Mouse (Mus musculus) hindbrain, embryonic 12.5 days (tissue): Measurements from ENCODE around the gene Bst1. TPM values are rescaled to one million over a fixed set of nuclear protein-coding genes. Genes with fewer than 3 reads are reported as not detected.

Source experiments
- ATAC-seq: fragments of 200-750 bp; cut with Nextera tagmentation; 2 replicates; pipeline ENCODE4 v1.8.0; 2017; ENCODE audit warnings: moderate TSS enrichment; ENCODE audit not compliant: low FRiP score
- H3K27ac ChIP-seq: fragments of 300-500 bp; sonication (generic); 2 replicates; pipeline ENCODE4 v1.5.1; 2016; ENCODE audit warnings: mild to moderate bottlenecking
- H3K27me3 ChIP-seq: fragments of 300-500 bp; sonication (generic); 2 replicates; pipeline ENCODE4 v1.6.1; 2016; ENCODE audit warnings: mild to moderate bottlenecking
- H3K36me3 ChIP-seq: fragments of 300-500 bp; sonication (generic); 2 replicates; pipeline ENCODE4 v1.6.1; 2016; ENCODE audit warnings: mild to moderate bottlenecking
- H3K4me1 ChIP-seq: fragments of 300-500 bp; sonication (generic); 2 replicates; pipeline ENCODE4 v1.6.1; 2016
- H3K4me2 ChIP-seq: fragments of 300-500 bp; sonication (generic); replicated peaks from 2 replicates; pipeline ENCODE4 v1.6.1; 2016; ENCODE audit warnings: mild to moderate bottlenecking
- H3K4me3 ChIP-seq: fragments of 300-500 bp; sonication (generic); 2 replicates; pipeline ENCODE4 v1.5.1; 2016; ENCODE audit warnings: mild to moderate bottlenecking
- H3K9ac ChIP-seq: fragments of 300-500 bp; sonication (generic); 2 replicates; pipeline ENCODE4 v1.6.1; 2016; ENCODE audit warnings: mild to moderate bottlenecking, moderate library complexity
- H3K9me3 ChIP-seq: fragments of 300-500 bp; sonication (generic); replicated peaks from 2 replicates; pipeline ENCODE4 v1.6.1; 2016; ENCODE audit warnings: mild to moderate bottlenecking
- WGBS: fragments of 180-500 bp; shearing (Covaris S2); methylation state at CpG from one replicate; pipeline ENCODE4 v1.1.7; 2016; 5-methylcytosine and 5-hydroxymethylcytosine counted together
- polyA plus RNA-seq: library from polyadenylated mRNA; unstranded; fragments of >200 nt; fragmentation: Nextera tagmentation; extraction: Ambion mirVana; gene quantifications from 2 replicates; pipeline ENCODE4 v1.2.1, GENCODE M21; 2016

Gene Bst1
- polyA plus RNA-seq, 1 experiment from 2014 or later = 0.14 TPM

GRCm38 (mm10) chr5:43868711-43869600 lies 50.3 kb downstream of the Bst1 start:
- ATAC-seq = peak; percentile 46; the same call in 1 of the 2 replicates
- Histone ChIP-seq H3K4me1 (peaks cover 10% of the 10 kb centered on the region), H3K27ac (peak overlapping the region; percentile 37), H3K27me3 (0 out of 2 replicates have a peak, but pooled peaks cover 7% of the 10 kb centered on the region), H3K9me3 (no peaks in the 10 kb centered on the region), H3K4me3 (peak overlapping the region; percentile 31), H3K36me3 (no peaks in the 10 kb centered on the region), H3K4me2 (peak overlapping the region; percentile 63), H3K9ac (peak overlapping the region; percentile 8; the same call in 1 of the 2 replicates)
- 3% methylated on average over 28 of the region's 28 CpGs for WGBS

- ATAC-seq = no peak
- Histone ChIP-seq H3K9me3 (no peaks in the 10 kb centered on the region), H3K9ac (no peak overlapping the region), H3K36me3 (no peaks in the 10 kb centered on the region), H3K27me3 (0 out of 2 replicates have a peak, but pooled peaks cover 7% of the 10 kb centered on the region), H3K27ac (no peak overlapping the region), H3K4me1 (peaks cover 10% of the 10 kb centered on the region), H3K4me3 (no peak overlapping the region), H3K4me2 (no peak overlapping the region)
- 70% methylated on average over 1 of the region's 1 CpGs for WGBS
These were observed 53.2 kb downstream of the Bst1 start for GRCm38 (mm10) chr5:43871845-43872244.

- no peaks in the 10 kb centered on the region for H3K36me3 ChIP-seq
- no peak overlapping the region for H3K27ac ChIP-seq
- WGBS = 77% methylated on average over 1 of the region's 1 CpGs
- ATAC-seq = no peak
- no peak overlapping the region for H3K9ac ChIP-seq
- no peak overlapping the region for H3K4me3 ChIP-seq
- H3K27me3 ChIP-seq = 0 out of 2 replicates have a peak, but pooled peaks cover 7% of the 10 kb centered on the region
- peaks cover 10% of the 10 kb centered on the region for H3K4me1 ChIP-seq
- no peaks in the 10 kb centered on the region for H3K9me3 ChIP-seq
- no peak overlapping the region for H3K4me2 ChIP-seq
These were observed 54.0 kb downstream of the Bst1 start for GRCm38 (mm10) chr5:43872652-43873051.

- Histone ChIP-seq H3K9ac (no peak overlapping the region), H3K4me3 (no peak overlapping the region), H3K36me3 (no peaks in the 10 kb centered on the region), H3K4me2 (no peak overlapping the region), H3K27me3 (no peaks in the 10 kb centered on the region), H3K27ac (no peak overlapping the region), H3K4me1 (no peaks in the 10 kb centered on the region), H3K9me3 (no peaks in the 10 kb centered on the region)
- 92% methylated on average over 3 of the region's 3 CpGs for WGBS
- no peak for ATAC-seq
These were observed 63.3 kb downstream of the Bst1 start for GRCm38 (mm10) chr5:43882034-43882433.

GRCm38 (mm10) chr5:43885060-43885820 lies 66.6 kb downstream of the Bst1 start:
- no peaks in the 10 kb centered on the region for H3K9me3 ChIP-seq
- no peak overlapping the region for H3K9ac ChIP-seq
- WGBS = 30% methylated on average over 3 of the region's 3 CpGs
- H3K4me1 ChIP-seq = no peaks in the 10 kb centered on the region
- H3K36me3 ChIP-seq = no peaks in the 10 kb centered on the region
- H3K27ac ChIP-seq = no peak overlapping the region
- H3K4me2 ChIP-seq = no peak overlapping the region
- H3K4me3 ChIP-seq = no peak overlapping the region
- no peaks in the 10 kb centered on the region for H3K27me3 ChIP-seq
- no peak for ATAC-seq

- 28% methylated on average over 1 of the region's 1 CpGs for WGBS
- no peaks in the 10 kb centered on the region for H3K9me3 ChIP-seq
- no peak overlapping the region for H3K4me2 ChIP-seq
- ATAC-seq = no peak
- H3K4me3 ChIP-seq = no peak overlapping the region
- H3K9ac ChIP-seq = no peak overlapping the region
- H3K27me3 ChIP-seq = no peaks in the 10 kb centered on the region
- no peak overlapping the region for H3K27ac ChIP-seq
- H3K36me3 ChIP-seq = no peaks in the 10 kb centered on the region
- H3K4me1 ChIP-seq = no peaks in the 10 kb centered on the region
These were observed 73.7 kb downstream of the Bst1 start for GRCm38 (mm10) chr5:43892386-43892785.

Other genes with a start within 250 kb of the Bst1 start
- gene Cc2d2a, start 156.5 kb upstream of the Bst1 start, polyA plus RNA-seq = 10.1 and 10.9 TPM in 2 replicates
- 60.6 TPM in 2 replicates for gene Fbxl5, start 2.8 kb downstream of the Bst1 start, polyA plus RNA-seq
- 5.1 and 5.9 TPM in 2 replicates for gene Cd38, start 49.7 kb downstream of the Bst1 start, polyA plus RNA-seq
- gene Gm7879, start 94.3 kb downstream of the Bst1 start, polyA plus RNA-seq = not detected in 2 replicates
- gene Fgfbp1, start 162.9 kb downstream of the Bst1 start, polyA plus RNA-seq = 0.94 and 1.1 TPM in 2 replicates